In the genomic region with DNA sequence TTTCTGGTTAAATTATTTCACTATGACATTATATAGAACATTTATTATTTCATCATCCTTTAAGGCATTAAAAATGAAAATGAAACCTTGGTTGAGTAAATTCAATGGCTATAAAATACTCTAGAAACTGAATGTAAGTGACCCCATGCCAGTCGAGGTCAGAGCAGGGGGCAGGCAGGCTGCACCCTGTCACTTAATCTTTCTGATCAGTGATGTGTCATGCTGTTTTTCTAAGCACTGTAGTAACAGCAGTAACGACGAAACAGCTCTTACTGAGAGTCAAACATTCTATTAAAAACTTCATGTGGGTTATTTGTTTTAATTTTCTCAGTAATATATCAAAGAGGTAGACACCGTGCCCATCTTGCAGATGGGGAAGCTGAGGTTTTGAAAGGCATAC, we compare ENCODE assay signal across 17 mouse cellular contexts.
"Had no signal": no experiment of that assay in that cellular context is flagged by ENCODE, and none has a peak within 500 bp of the region (broad histone marks: within the 10 kb centered on the region; RNA-seq: fewer than 3 reads in every experiment).

No protein-coding gene starts in this region.

- H3K4me3 ChIP-seq: lung, embryonic 15.5 days; midbrain, embryonic 13.5 days; midbrain, embryonic 15.5 days; neural tube, embryonic 12.5 days; stomach, embryonic 15.5 days had no signal

- H3K4me2 ChIP-seq: lung, embryonic 15.5 days; midbrain, embryonic 11.5 days; midbrain, embryonic 13.5 days; midbrain, embryonic 15.5 days; neural tube, embryonic 12.5 days; stomach, embryonic 15.5 days had no signal

- ATAC-seq: liver, postnatal 0 days; lung, postnatal 0 days; midbrain, embryonic 13.5 days; midbrain, embryonic 15.5 days had no signal

- H3K27me3 ChIP-seq: lung, embryonic 15.5 days; midbrain, embryonic 13.5 days; midbrain, embryonic 15.5 days; neural tube, embryonic 12.5 days; stomach, embryonic 15.5 days had no signal

- H3K36me3 ChIP-seq: lung, embryonic 15.5 days; midbrain, embryonic 15.5 days; neural tube, embryonic 12.5 days; stomach, embryonic 15.5 days had no signal

- DNase-seq: liver, postnatal 0 days; lung, adult 2 months; lung, postnatal 14 days; lung, postnatal 36 days; right cerebral cortex, postnatal 14 days; thymus, adult 2 months; thymus, postnatal 25 days; thymus, postnatal 4 days had no signal

- H3K9ac ChIP-seq: liver, postnatal 0 days; lung, embryonic 15.5 days; midbrain, embryonic 13.5 days; midbrain, embryonic 15.5 days; neural tube, embryonic 12.5 days; stomach, embryonic 15.5 days had no signal

- H3K27ac ChIP-seq: macrophage; midbrain, embryonic 13.5 days; midbrain, embryonic 15.5 days; neural tube, embryonic 12.5 days; stomach, embryonic 15.5 days; stomach, postnatal 0 days had no signal

- H3K9me3 ChIP-seq: lung, embryonic 15.5 days; midbrain, embryonic 13.5 days; midbrain, embryonic 15.5 days; neural tube, embryonic 12.5 days; stomach, embryonic 15.5 days had no signal
